Mouse (Mus musculus) MEL (cell line): Measurements from ENCODE around the gene Erlin1. TPM values are rescaled to one million over a fixed set of nuclear protein-coding genes. Genes with fewer than 3 reads are reported as not detected.

ENCODE experiments used
- DNase-seq: peaks from one replicate; pipeline ENCODE4 v3.0.0; 2011; ENCODE audit warnings: low read depth, low spot score
- H3K27ac ChIP-seq: 2 replicates; pipeline ENCODE4 v1.5.1; 2012; ENCODE audit warnings: low read depth, mild to moderate bottlenecking, control low read depth, low read length, moderate library complexity; ENCODE audit not compliant: control insufficient read depth
- H3K27me3 ChIP-seq, 2 experiments: fragments of 150-350 bp in 1 of 2; sonication (generic) in 1 of 2; 2 replicates each; pipeline ENCODE4 v1.6.1; 2012; ENCODE audit warnings: low read length in 2 of 2, mild to moderate bottlenecking in 2 of 2, improper control_type of control experiment in 1 of 2, moderate library complexity in 1 of 2; ENCODE audit not compliant: insufficient read depth in 2 of 2, control insufficient read depth in 1 of 2
- H3K36me3 ChIP-seq, 2 experiments: 2 replicates each; pipeline ENCODE4 v1.6.1; 2012 to 2014; ENCODE audit warnings: low read length in 2 of 2, improper control_type of control experiment in 1 of 2, inconsistent platforms in 1 of 2, mild to moderate bottlenecking in 1 of 2; ENCODE audit not compliant: insufficient read depth in 2 of 2, control insufficient read depth in 1 of 2
- H3K4me1 ChIP-seq, 2 experiments: fragments of 150-350 bp in 1 of 2; sonication (generic) in 1 of 2; 2 replicates each; pipeline ENCODE4 v1.6.1; 2012; ENCODE audit warnings: low read length in 2 of 2, improper control_type of control experiment in 1 of 2, mild to moderate bottlenecking in 1 of 2; ENCODE audit not compliant: insufficient read depth in 2 of 2, control insufficient read depth in 1 of 2
- H3K4me3 ChIP-seq, 2 experiments: fragments of 150-350 bp in 1 of 2; sonication (generic) in 1 of 2; 2 replicates each; pipeline ENCODE4 v1.5.1; 2012; ENCODE audit warnings: low read depth in 2 of 2, low read length in 2 of 2, mild to moderate bottlenecking in 2 of 2, moderate library complexity in 2 of 2, control low read depth in 1 of 2, improper control_type of control experiment in 1 of 2; ENCODE audit not compliant: control insufficient read depth in 1 of 2, insufficient read depth in 1 of 2
- H3K79me2 ChIP-seq: 2 replicates; pipeline ENCODE4 v1.6.1; 2012; ENCODE audit warnings: mild to moderate bottlenecking, low read length, moderate library complexity; ENCODE audit not compliant: control insufficient read depth, poor library complexity, insufficient read depth
- H3K9ac ChIP-seq: 2 replicates; pipeline ENCODE4 v1.6.1; 2012; ENCODE audit warnings: low read depth, mild to moderate bottlenecking, control low read depth, low read length, moderate library complexity; ENCODE audit not compliant: control insufficient read depth, poor library complexity, severe bottlenecking
- H3K9me3 ChIP-seq: fragments of 150-350 bp; sonication (generic); replicated peaks from 2 replicates; pipeline ENCODE4 v1.6.1; 2012; ENCODE audit warnings: mild to moderate bottlenecking, low read length, improper control_type of control experiment, moderate library complexity; ENCODE audit not compliant: insufficient read depth
- CTCF ChIP-seq, 3 experiments: IDR thresholded peaks in 2 of 3; conservative IDR thresholded peaks in 1 of 3; 2 replicates each; pipeline ENCODE4 v1.5.1; 2011 to 2012; ENCODE audit warnings: low read length in 3 of 3, low read depth in 2 of 3, mild to moderate bottlenecking in 2 of 3, improper control_type of control experiment in 1 of 3, inconsistent platforms in 1 of 3, mixed read lengths in 1 of 3, moderate library complexity in 1 of 3; ENCODE audit not compliant: control insufficient read depth in 1 of 3, insufficient read depth in 1 of 3, poor library complexity in 1 of 3, severe bottlenecking in 1 of 3
- EP300 ChIP-seq, 2 experiments: IDR thresholded peaks; 2 replicates each; pipeline ENCODE4 v1.6.1; 2011; ENCODE audit warnings: improper control_type of control experiment in 2 of 2, low read length in 2 of 2, low read depth in 1 of 2, mild to moderate bottlenecking in 1 of 2
- ETS1 ChIP-seq: IDR thresholded peaks from 2 replicates; pipeline ENCODE4 v1.6.1; 2012; ENCODE audit warnings: low read depth, mild to moderate bottlenecking, inconsistent platforms, low read length, improper control_type of control experiment, moderate library complexity
- HCFC1 ChIP-seq: IDR thresholded peaks from 2 replicates; pipeline ENCODE4 v1.6.1; 2012; ENCODE audit warnings: low read depth, mild to moderate bottlenecking, inconsistent platforms, low read length, improper control_type of control experiment, moderate library complexity
- JUND ChIP-seq: IDR thresholded peaks from 2 replicates; pipeline ENCODE4 v1.6.1; 2011; ENCODE audit warnings: low read depth, mild to moderate bottlenecking, improper control_type of control experiment, low read length
- KAT2A ChIP-seq: conservative IDR thresholded peaks from 2 replicates; pipeline ENCODE4 v1.6.1; 2012; ENCODE audit warnings: low read depth, low read length, improper control_type of control experiment, inconsistent platforms
- MAFK ChIP-seq: IDR thresholded peaks from 2 replicates; pipeline ENCODE4 v1.6.1; 2011; ENCODE audit warnings: low read depth, mild to moderate bottlenecking, low read length, improper control_type of control experiment, borderline replicate concordance
- MYB ChIP-seq: IDR thresholded peaks from 2 replicates; pipeline ENCODE4 v1.6.1; 2011; ENCODE audit warnings: mild to moderate bottlenecking, low read depth, low read length, improper control_type of control experiment
- MYC ChIP-seq: IDR thresholded peaks from 2 replicates; pipeline ENCODE4 v1.6.1; 2011; ENCODE audit warnings: low read depth, mild to moderate bottlenecking, low read length, improper control_type of control experiment, moderate library complexity
- NELFE ChIP-seq: IDR thresholded peaks from 2 replicates; pipeline ENCODE4 v1.6.1; 2011; ENCODE audit warnings: low read depth, low read length, improper control_type of control experiment
- RAD21 ChIP-seq: IDR thresholded peaks from 2 replicates; pipeline ENCODE4 v1.6.1; 2011; ENCODE audit warnings: mild to moderate bottlenecking, low read depth, low read length, improper control_type of control experiment
- USF1 ChIP-seq: IDR thresholded peaks from 2 replicates; pipeline ENCODE4 v1.6.1; 2014; ENCODE audit warnings: low read depth, mild to moderate bottlenecking, inconsistent platforms, low read length, improper control_type of control experiment, moderate library complexity
- ZMIZ1 ChIP-seq: IDR thresholded peaks from 2 replicates; pipeline ENCODE4 v1.6.1; 2012; ENCODE audit warnings: low read depth, mild to moderate bottlenecking, inconsistent platforms, low read length, improper control_type of control experiment, moderate library complexity
- ZNF384 ChIP-seq: IDR thresholded peaks from 2 replicates; pipeline ENCODE4 v1.6.1; 2012; ENCODE audit warnings: low read depth, mild to moderate bottlenecking, inconsistent platforms, low read length, improper control_type of control experiment
- polyA plus RNA-seq, 2 experiments: library from polyadenylated mRNA; stranded (reverse) in 1 of 2; unstranded in 1 of 2; fragments of >175 nt in 1 of 2; fragments of >200 nt in 1 of 2; gene quantifications; 2 replicates each; pipeline versions ENCODE4 v1.2.1 to v1.2.4; 2012; ENCODE audit warnings: low replicate concordance in 2 of 2, low read depth in 1 of 2; ENCODE audit not compliant: insufficient read length in 2 of 2, insufficient read depth in 1 of 2, missing spikeins in 1 of 2
- total RNA-seq: library from RNA; depleted of rRNA; stranded (reverse); fragments of 300-350 nt; gene quantifications from 2 replicates; pipeline ENCODE4 v1.2.3, GENCODE M21; 2012

Gene Erlin1
- total and polyA plus RNA-seq, 3 experiments: 25.0 to 108 (median 39.5) TPM

- peak; percentile 54 for DNase-seq
Observed at GRCm38 (mm10) chr19:44023066-44023465, 46.5 kb downstream of the Erlin1 start.

DNA sequence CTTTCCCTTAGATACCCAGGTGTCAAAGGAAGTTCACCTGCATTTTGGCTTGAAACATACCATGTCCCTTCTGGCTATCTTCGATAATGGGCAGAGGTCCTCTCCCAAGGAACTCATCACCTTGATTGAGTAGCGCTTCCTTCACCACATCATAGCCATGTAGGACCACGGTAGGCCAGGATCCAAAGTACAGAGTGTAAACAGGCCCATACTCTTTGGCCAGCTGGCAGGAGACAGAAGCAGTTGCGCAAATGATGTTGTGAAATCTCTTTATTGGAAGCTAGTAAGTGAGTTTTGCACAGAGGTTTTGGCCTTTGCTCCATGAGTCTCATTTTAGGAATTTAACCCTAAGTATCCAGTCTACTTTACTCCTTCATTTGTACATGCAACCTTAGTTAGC lies 48.1 kb downstream of the Erlin1 start:
- no peak overlapping the region for H3K4me3 ChIP-seq
- H3K9ac ChIP-seq: no peak overlapping the region
- H3K4me1 ChIP-seq: peaks cover 1 to 2% of the 10 kb centered on the region in 2 experiments; a peak in 2 of 4 replicates
- H3K27ac ChIP-seq: no peak overlapping the region
- no peaks in the 10 kb centered on the region for H3K9me3 ChIP-seq
- no peaks in the 10 kb centered on the region for H3K79me2 ChIP-seq
- no peak for TF ChIP-seq EP300 (IDR thresholded peaks at IDR 0.05; ENCODE audit: low read depth in 1 of 2, low read length in 2 of 2)
- TF ChIP-seq USF1: no peak
- no peak for TF ChIP-seq ZNF384
- TF ChIP-seq ZMIZ1: no peak
- no peak for TF ChIP-seq RAD21
- no peak for TF ChIP-seq CTCF (IDR thresholded peaks at IDR 0.05 in 2 of 3, conservative IDR thresholded peaks at IDR 0.05 in 1 of 3; ENCODE audit: control insufficient read depth in 1 of 3, insufficient read depth in 1 of 3, low read depth in 2 of 3, low read length in 3 of 3, poor library complexity in 1 of 3, severe bottlenecking in 1 of 3)
- no peak for TF ChIP-seq JUND
- TF ChIP-seq MAFK: no peak
- no peak for TF ChIP-seq KAT2A
- TF ChIP-seq NELFE: no peak
- TF ChIP-seq ETS1: no peak
- TF ChIP-seq HCFC1: no peak
- TF ChIP-seq, all 39 proteins: peak for 0
- no peak for DNase-seq
- Histone ChIP-seq H3K27me3 (peaks cover 0 to 4% of the 10 kb centered on the region in 2 experiments; a peak in 1 of 4 replicates), H3K36me3 (no peaks in the 10 kb centered on the region)

More at GRCm38 (mm10) chr19:44023066-44023465, 46.5 kb downstream of the Erlin1 start:
- H3K27me3 ChIP-seq: peaks cover 0 to 3% of the 10 kb centered on the region in 2 experiments; a peak in 1 of 4 replicates
- H3K9ac ChIP-seq: no peak overlapping the region
- H3K9me3 ChIP-seq: no peaks in the 10 kb centered on the region
- TF ChIP-seq MYB (no peak), MYC (no peak), CTCF (IDR thresholded peaks at IDR 0.05 in 2 of 3, conservative IDR thresholded peaks at IDR 0.05 in 1 of 3; ENCODE audit: control insufficient read depth in 1 of 3, insufficient read depth in 1 of 3, low read depth in 2 of 3, low read length in 3 of 3, poor library complexity in 1 of 3, severe bottlenecking in 1 of 3) (peak; percentile 19 to 53 (median 38); a peak in 4 of 6 replicates)
- H3K4me3 ChIP-seq: no peak overlapping the region
- peaks cover 2 to 6% of the 10 kb centered on the region in 2 experiments; a peak in 3 of 4 replicates for H3K4me1 ChIP-seq
- H3K27ac ChIP-seq: no peak overlapping the region
- H3K36me3 ChIP-seq: no peaks in the 10 kb centered on the region
- H3K79me2 ChIP-seq: no peaks in the 10 kb centered on the region

DNA sequence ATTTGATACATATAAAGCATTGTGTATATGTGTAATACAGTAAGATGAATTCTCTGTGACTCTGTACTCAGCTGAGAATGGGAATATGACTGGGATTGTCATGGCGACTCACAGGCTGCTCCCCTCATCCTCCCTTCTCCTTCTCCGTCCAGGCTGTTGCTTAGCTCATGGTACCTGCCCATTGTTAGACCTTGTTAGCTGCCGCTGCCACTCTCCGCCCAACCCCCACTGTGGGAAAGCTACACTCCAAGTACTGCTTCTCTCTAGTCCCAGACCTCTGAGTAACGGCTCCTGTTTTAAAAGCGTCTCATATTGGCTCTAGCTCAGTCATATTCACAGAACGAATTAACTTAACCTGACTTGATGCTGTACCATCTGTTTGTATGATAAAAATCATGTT lies 49.8 kb downstream of the Erlin1 start:
- DNase-seq: no peak
- no peak for TF ChIP-seq MAFK
- no peak for TF ChIP-seq HCFC1
- Histone ChIP-seq H3K79me2 (no peaks in the 10 kb centered on the region), H3K27ac (no peak overlapping the region), H3K36me3 (no peaks in the 10 kb centered on the region), H3K9me3 (no peaks in the 10 kb centered on the region), H3K4me1 (no peaks in the 10 kb centered on the region; a peak in 1 of 4 replicates), H3K4me3 (no peak overlapping the region), H3K9ac (no peak overlapping the region), H3K27me3 (peaks cover 0 to 4% of the 10 kb centered on the region in 2 experiments; a peak in 1 of 4 replicates)
